Mouse (Mus musculus): ENCODE measurements around the gene Zdhhc13.

GRCm38 (mm10) chr7:48876526-48876925 is 87.7 kb downstream of the Zdhhc13 start:
- TF ChIP-seq CTCF (conservative IDR thresholded peaks at IDR 0.05; ENCODE audit: low read length) = peak; percentile 93
- TF ChIP-seq NANOG (IDR thresholded peaks at IDR 0.05; ENCODE audit: borderline replicate concordance, low read length) = no peak
- TF ChIP-seq POU5F1 (IDR thresholded peaks at IDR 0.05; ENCODE audit: borderline replicate concordance, low read length) = no peak
